ENCODE assay signal across 8 mouse cellular contexts in genomic region chr7:140881696-140882468, GRCm38 (mm10). TPM values are rescaled to one million over a fixed set of nuclear protein-coding genes. Genes with fewer than 3 reads are reported as not detected.
DNase-seq lines count a peak whose midpoint lies in the region; ATAC-seq lines count a peak whose summit lies in the region.

Gene Psmd13, plus strand, starts transcription at chr7:140881968.
Gene Sirt3, minus strand, starts transcription at chr7:140882309.

- H3K9ac ChIP-seq in hindbrain, embryonic 11.5 days (ENCODE audit: low read depth, low read length), result peak within 1 kb of the TSS; percentile 81

- peak within 1 kb of the TSS; percentile 66 for H3K27ac ChIP-seq in hindbrain, embryonic 11.5 days (ENCODE audit: low read depth, low read length)

- H3K4me3 ChIP-seq in hindbrain, embryonic 11.5 days (ENCODE audit: low read depth, low read length), result peak within 1 kb of the TSS; percentile 93

- 0 out of 2 replicates have a peak, but pooled peaks cover 2% of the 10 kb centered on the region for H3K4me1 ChIP-seq in hindbrain, embryonic 11.5 days (replicated peaks; ENCODE audit: control insufficient read depth, insufficient read depth, low read length)

- ATAC-seq in hindbrain, embryonic 11.5 days (ENCODE audit: low FRiP score), result peak; percentile 96

- no peaks in the 10 kb centered on the region for H3K36me3 ChIP-seq in hindbrain, embryonic 11.5 days (ENCODE audit: control insufficient read depth, insufficient read depth, low read length)

- H3K27me3 ChIP-seq in hindbrain, embryonic 11.5 days (ENCODE audit: control insufficient read depth, insufficient read depth, low read length), result no peaks in the 10 kb centered on the region

- H3K4me2 ChIP-seq in hindbrain, embryonic 11.5 days (replicated peaks; ENCODE audit: low read depth, low read length), result peak within 1 kb of the TSS; percentile 88

- under 1% methylated on average over 58 of the region's 59 CpGs for WGBS in hindbrain, embryonic 11.5 days

- peak; percentile 96 for DNase-seq in MN1 (ENCODE audit: low spot score)
- peak; percentile 91 for DNase-seq in cerebellum, adult 9-10 months
- DNase-seq in frontal cortex, adult 2 months (ENCODE audit: extremely low spot score in 1 of 2, low spot score in 1 of 2), result peak; percentile 91 to 96
- peak; percentile 98 for DNase-seq in hindbrain, embryonic 11.5 days (ENCODE audit: low spot score)
- DNase-seq in layer of hippocampus, postnatal 10 days (ENCODE audit: low spot score in 2 of 2), result peak; percentile 91 to 95
- DNase-seq in lung, postnatal 10 days, result peak; percentile 96
- peak; percentile 91 for DNase-seq in ovary, postnatal 36 days (ENCODE audit: low spot score)
- DNase-seq in thymus, postnatal 25 days, result peak; percentile 92

- H3K9me3 ChIP-seq in hindbrain, embryonic 11.5 days (ENCODE audit: control insufficient read depth, low read length), result no peaks in the 10 kb centered on the region

RNA-seq across cellular contexts. Expression of gene Psmd13, which starts in this region (rescaled TPM):
- polyA plus RNA-seq in frontal cortex, adult 2 months (2012; rRNA removed), result 92.8 and 99.7 TPM in 2 replicates
- 182 and 243 TPM in 2 replicates for polyA plus RNA-seq in hindbrain, embryonic 11.5 days (2014; fragmentation: Nextera tagmentation; extraction: Ambion mirVana)
- total RNA-seq in layer of hippocampus, postnatal 10 days (2021), result 100 to 1,000 TPM; 151 to 155 TPM

RNA-seq across cellular contexts. Expression of gene Sirt3, which starts in this region (rescaled TPM):
- polyA plus RNA-seq in frontal cortex, adult 2 months (2012; rRNA removed), result 116 and 137 TPM in 2 replicates
- 21.6 and 23.3 TPM in 2 replicates for polyA plus RNA-seq in hindbrain, embryonic 11.5 days (2014; fragmentation: Nextera tagmentation; extraction: Ambion mirVana)
- 10 to 100 TPM; 46.0 to 48.6 TPM for total RNA-seq in layer of hippocampus, postnatal 10 days (2021)

Comparison
In these comparisons a context has a peak if more than half of its experiments do, and no peak if none do; other contexts are left out.
1. Peak in every context shown above with its lines: DNase-seq, ATAC-seq, H3K4me3 ChIP-seq and H3K27ac ChIP-seq.